Mouse (Mus musculus) kidney, embryonic 14.5 days (tissue): ENCODE results near the gene Chd1. TPM values are rescaled to one million over a fixed set of nuclear protein-coding genes. Genes with fewer than 3 reads are reported as not detected.

Source experiments
- polyA plus RNA-seq: library from polyadenylated mRNA; unstranded; fragments of >200 nt; fragmentation: Nextera tagmentation; extraction: Ambion mirVana; gene quantifications from 2 replicates; pipeline ENCODE4 v1.2.1, GENCODE M21; 2014

Chd1 gene
- polyA plus RNA-seq, 1 experiment from 2014 or later = 49.4 TPM

Other genes with a start within 250 kb of the Chd1 start
- gene Psmb1, start 205.2 kb upstream of the Chd1 start, polyA plus RNA-seq = 298 and 368 TPM in 2 replicates
- 64.8 and 67.8 TPM in 2 replicates for gene Tbp, start 205.1 kb upstream of the Chd1 start, polyA plus RNA-seq
- gene Pdcd2, start 177.7 kb upstream of the Chd1 start, polyA plus RNA-seq = 54.2 and 54.5 TPM in 2 replicates
- 1.6 TPM in 2 replicates for gene Prdm9, start 140.6 kb upstream of the Chd1 start, polyA plus RNA-seq
- gene Rgmb, start 126.1 kb downstream of the Chd1 start, polyA plus RNA-seq = 12.3 and 16.4 TPM in 2 replicates